Mouse (Mus musculus) myocyte (in vitro differentiated cells): ENCODE measurements around the gene Stk39.

ENCODE experiments used
- MAX ChIP-seq: IDR thresholded peaks from one replicate; pipeline ENCODE4 v1.6.1; 2011; ENCODE audit warnings: low read depth, mild to moderate bottlenecking, control low read depth
- MYOD1 ChIP-seq, 3 experiments: IDR thresholded peaks; one replicate each; pipeline ENCODE4 v1.6.1; 2011; ENCODE audit warnings: control low read depth in 2 of 3, low read depth in 2 of 3, mild to moderate bottlenecking in 2 of 3, moderate library complexity in 1 of 3; ENCODE audit not compliant: insufficient read length in 2 of 3, control insufficient read depth in 1 of 3
- POLR2A ChIP-seq: IDR thresholded peaks from one replicate; pipeline ENCODE4 v1.6.1; 2011; ENCODE audit warnings: low read depth, mild to moderate bottlenecking, control low read depth, moderate library complexity; ENCODE audit not compliant: insufficient read length

DNA sequence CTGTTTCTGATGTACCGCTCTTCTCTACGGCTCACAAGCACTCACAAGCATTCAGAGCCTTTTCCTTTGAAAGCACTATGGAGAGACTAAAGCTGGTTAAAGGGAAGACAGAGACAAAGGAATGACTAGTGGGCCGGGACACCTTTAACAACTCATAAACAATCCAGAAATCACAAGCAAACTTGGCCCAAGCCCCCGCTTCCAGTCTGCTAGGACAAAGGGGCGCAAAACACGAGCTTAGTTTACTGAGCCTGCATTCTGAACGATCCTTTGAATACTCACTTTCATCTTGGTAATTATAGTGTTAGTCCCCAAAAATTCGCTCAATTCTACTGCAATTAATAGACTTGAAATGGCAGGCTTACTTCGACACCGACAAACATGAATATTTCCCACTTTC lies 221.2 kb downstream of the Stk39 start:
- TF ChIP-seq POLR2A = no peak
- TF ChIP-seq MYOD1 (IDR thresholded peaks at IDR 0.05; ENCODE audit: control insufficient read depth in 1 of 3, insufficient read length in 2 of 3, low read depth in 2 of 3) = no peak
- TF ChIP-seq MAX = no peak
